Mouse (Mus musculus) adrenal gland (tissue): ENCODE results near the gene Msto1.
"Not testable (repeated sequence)": the region's sequence is repeated elsewhere in the genome, so short reads cannot be mapped to it uniquely, and the experiment has no call there.

Experiments
- intact Hi-C: fragments of 180-260 bp; cut with DNase I; formaldehyde crosslinking; loops from one replicate; pipeline ENCODE4 v1.15.1; 2025
- long read RNA-seq, 2 experiments: library from polyadenylated mRNA; unstranded; transcript quantifications; one replicate each; pipeline ENCODE4 v2.0.0; 2020; ENCODE audit warnings: borderline replicate concordance in 1 of 2; ENCODE audit not compliant: insufficient replicate concordance in 1 of 2

The Msto1 gene
- long read RNA-seq, experiment 1, transcript Msto1-202 (14 exons, 1,875 nt) = major isoform, 13 of 16 reads
- long read RNA-seq, experiment 1, partial matches to known transcripts = 1 of 16 reads
- long read RNA-seq, experiment 1, other reads (novel, unspliced or antisense) = 2 of 16 reads
- long read RNA-seq, experiment 2, transcript Msto1-202 (14 exons, 1,875 nt) = major isoform, 5 of 7 reads
- long read RNA-seq, experiment 2, partial matches to known transcripts = 0 of 7 reads
- long read RNA-seq, experiment 2, other reads (novel, unspliced or antisense) = 2 of 7 reads

DNA sequence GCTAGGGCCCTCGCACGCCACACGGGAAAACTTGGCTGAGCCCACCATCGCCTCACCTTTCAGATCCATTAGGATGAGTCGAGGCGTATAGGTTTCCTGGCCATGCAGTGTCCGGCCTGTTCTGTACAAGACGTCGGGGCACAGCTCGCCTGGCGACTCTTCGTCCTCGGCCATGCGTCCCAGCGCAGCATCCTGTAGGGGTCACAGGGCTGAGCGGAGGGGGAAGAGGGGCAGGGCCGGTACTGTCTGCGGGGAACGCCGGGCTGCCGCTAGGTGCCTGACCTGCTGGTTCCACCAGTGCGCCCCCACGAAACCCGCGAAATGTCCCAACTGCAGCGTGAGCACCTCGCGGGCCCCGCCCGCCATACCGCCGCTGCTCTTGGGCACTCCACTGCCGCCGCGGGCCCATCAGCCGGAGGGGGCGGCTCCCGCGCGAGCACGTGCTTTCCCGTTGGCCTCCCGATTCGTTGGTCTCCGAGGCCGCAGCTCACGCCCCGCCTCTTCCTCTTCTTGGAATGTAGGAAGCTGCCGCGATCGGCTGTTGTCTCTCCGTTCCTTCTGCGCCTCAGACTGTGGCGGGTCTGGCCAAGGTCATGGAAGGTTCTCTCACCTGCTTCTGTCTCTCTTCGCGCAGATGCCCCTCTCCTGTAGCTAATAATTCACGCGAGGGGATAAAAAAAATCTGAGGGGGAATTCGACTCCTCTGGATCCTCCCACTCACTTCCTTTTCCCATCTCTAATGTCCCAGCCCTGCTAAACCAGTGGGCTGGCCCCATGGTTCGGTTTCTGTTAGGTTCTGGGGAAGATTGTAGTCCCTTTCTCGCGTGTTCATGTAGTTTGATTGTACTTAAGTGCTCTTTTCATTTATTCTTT lies at the start of gene Msto1:
TSS of gene Msto1 (minus strand) at position 489 of the 873 bp plus-strand sequence.
- intact Hi-C loops = no loop called here

DNA sequence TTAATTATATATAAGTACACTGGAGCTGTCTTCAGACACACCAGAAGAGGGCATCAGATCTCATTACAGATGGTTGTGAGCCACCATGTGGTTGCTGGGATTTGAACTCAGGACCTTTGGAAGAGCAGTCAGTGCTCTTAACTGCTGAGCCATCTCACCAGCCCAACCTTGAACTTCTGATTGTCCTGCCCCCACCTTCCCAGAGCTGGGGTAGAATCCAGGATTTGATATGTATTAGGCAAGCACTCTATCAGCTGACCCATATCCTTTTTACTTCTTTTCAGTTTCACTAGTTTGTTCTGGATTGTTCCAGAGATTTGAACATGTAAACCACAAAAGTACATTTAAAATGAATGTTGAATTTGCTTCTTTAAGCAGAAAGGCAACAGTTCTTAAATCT lies 49.4 kb upstream of the Msto1 start:
- intact Hi-C loops = not testable (repeated sequence)

DNA sequence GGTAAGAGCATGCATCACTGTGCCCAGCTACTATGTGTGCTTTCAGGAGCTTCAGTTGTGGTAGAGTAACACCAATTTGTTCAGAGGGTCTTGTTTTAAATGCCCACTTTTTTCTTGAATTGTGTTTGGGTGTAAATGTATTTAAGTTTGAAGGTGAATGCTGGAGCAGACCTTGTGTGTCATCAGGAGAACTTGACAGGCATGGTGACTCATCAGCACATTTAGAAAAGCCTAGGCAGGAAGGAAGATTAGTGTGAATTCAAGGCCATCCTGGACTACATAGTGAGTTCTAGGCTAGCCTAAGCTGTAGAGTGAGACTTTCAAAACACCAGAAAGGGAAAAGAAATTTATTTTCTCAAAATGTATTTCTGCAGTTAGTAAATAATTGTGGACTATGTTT lies 39.9 kb upstream of the Msto1 start:
- intact Hi-C loops = no loop called here

DNA sequence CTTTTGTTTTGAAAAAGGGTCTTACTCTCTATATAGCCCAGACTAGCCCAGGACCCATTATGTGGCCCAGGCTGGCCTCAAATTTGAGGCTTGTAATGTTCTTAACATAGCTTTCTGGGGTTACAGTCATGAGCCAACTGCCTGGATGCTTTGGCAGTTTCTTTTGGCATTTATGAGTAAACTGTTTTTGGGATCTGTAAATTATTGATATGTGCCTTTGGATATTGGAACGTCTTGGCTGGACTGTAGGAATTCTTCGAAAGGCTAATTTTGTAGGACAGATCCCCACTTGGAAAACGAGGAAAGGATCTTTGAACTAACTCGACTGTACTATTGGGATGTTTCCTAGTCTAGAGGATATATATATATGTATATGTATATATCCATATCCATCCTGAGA lies 39.4 kb upstream of the Msto1 start:
- intact Hi-C loops = no loop called here

DNA sequence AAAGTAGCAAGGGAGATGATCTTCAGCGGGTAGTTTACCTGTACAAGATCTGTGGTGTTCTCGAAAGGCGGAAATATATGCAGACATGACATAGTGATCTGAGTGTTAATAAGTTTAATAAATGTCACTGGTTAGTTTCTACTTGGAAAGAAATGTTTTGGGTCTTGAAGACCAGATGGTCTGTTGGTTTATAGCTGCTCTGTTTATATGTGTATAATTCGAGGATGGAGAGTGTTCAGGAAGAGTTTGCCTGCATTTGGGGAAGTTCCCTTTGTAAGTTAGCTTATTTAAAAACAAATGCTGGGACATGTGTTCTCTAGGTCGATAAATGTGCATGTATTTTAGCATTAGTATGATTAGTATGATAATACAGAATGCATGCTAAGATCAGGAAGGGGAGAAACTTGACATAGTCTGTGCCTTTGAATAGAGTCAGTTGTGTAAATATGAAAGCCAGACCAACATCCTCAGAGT lies 37.6 kb upstream of the Msto1 start:
- intact Hi-C loops = no loop called here

DNA sequence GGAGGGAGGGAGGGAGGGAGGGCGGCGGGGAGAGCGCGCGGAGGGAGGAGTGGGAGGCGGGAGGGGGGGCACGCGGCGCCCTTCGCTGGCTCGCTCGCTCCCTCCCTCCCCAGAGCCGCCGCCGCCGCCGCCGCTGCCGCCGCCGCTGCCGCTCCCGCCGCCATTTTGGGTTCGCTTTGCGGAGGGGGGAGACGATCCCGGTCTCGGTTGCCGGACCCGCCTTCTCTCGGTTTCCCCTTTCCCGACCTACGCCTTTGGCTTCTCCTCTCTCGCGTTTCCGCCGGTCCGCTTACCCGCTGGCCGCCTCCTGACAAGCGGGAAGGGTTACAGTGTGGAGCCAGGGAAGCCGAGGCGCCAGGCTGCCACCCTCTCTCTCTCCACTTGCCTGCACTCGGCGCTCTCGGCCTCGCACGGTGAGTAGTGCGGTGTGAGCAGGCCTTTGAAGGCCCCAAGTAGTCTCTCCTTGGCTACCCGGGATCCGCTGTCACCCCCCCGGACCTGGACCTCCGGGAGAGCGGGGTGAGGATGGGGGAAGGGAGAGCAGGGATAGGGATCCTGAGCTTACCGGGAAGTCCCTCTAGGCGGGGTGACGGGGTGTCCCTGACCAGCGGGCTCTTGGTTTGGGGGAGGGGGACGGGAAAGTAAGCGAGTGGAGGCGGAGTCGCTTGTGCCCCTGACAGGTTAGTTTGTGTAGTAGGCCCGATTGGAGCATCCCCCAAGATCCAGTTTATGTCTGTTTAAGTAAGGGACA lies 37.0 kb upstream of the Msto1 start, which contains the start of the genes Ash1l and Dap3:
TSS of gene Ash1l (plus strand) at position 47 of the 751 bp plus-strand sequence.
TSS of gene Dap3 (minus strand) at position 606 of the 751 bp plus-strand sequence.
- intact Hi-C loops = no loop called here

DNA sequence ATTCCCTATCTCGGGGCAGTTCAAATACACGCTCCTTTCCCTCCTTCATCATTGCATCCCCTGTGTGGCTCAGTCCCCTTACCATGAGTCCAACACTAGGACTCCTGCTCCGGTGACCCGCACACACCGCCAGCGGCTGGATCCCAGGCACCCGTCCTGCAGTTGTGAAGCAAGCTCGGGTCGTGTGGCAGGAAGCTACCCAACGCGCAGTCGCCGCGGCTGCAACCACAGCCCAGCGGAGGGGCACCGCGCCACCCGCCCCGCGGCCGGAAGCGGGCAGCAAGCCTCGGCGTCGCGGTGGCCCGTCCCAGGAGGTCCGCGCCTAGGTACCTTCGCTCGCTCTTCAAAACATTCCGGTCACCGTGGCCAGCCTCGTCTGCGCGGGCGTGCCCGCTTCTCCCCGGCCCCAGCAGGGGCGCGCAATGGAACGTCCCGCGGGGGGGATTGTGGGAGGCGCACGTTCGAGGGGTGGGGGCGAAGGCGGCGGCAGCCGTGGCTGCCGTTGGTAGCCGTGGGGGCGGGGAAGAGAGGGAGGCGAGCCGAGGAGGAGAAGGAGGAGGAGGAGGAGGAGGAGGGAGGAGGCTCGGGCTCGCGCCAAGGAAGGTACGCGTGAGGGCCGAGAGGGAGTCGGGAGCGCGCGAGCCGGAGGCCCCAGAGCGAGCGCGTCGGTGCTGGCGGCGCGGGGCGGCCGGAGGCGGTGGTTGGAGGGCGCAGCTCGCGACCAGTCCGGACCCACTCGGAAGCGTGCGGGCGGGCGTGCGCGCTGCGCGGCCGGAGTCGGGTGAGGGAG lies 36.2 kb upstream of the Msto1 start:
- intact Hi-C loops = loop anchor here (5.0 kb wide), 1 partner anchor 32 kb away; no protein-coding TSS in a partner anchor

DNA sequence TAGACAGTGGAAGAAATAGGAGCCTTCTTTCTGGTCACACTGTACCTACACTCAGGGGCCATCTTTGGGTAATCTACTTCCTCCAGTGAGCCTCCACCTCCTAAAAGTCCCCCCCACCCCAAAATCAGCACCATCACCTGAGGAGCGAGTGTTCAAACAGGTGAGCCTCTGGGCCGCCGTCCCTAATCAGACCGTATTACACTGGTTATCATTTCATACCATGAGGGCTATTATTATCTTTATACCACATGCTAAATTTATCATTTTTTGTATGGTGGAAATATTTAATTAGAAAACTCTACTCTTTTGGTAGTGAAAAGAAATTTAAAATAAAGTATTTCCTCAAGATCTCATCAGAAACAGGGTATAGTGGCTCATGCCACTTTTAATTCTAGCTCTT lies 30.3 kb upstream of the Msto1 start:
- intact Hi-C loops = loop anchor here (5.0 kb wide), 1 partner anchor 48 kb away; no protein-coding TSS in a partner anchor

DNA sequence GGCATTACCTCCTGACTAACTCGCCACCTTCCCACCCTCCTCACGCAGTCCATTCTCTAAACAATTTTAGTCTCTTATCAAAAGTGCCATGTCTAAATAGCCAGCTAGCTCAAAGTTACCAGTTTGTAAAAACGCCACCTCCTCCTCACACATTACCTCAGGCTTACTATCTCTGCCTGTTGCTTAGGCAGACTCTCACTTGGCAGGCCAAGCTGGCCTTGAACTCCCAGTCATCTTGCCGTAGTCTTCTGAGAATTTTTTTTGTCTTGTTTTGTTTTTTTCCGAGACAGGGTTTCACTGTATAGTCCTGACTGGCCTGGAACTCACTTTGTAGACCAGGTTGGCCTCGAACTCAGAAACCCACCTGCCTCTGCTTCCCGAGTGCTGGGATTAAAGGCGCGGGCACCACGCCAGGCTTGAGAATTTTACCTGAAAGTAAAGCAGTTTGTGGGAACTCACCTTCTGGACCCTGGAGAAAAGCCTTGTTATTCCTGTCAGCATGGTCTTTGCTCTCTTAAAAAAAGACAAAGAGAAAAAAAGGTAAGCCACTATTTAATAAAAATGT lies 28.6 kb upstream of the Msto1 start:
- intact Hi-C loops = loop anchor here (5.0 kb wide), 1 partner anchor 50 kb away; no protein-coding TSS in a partner anchor

DNA sequence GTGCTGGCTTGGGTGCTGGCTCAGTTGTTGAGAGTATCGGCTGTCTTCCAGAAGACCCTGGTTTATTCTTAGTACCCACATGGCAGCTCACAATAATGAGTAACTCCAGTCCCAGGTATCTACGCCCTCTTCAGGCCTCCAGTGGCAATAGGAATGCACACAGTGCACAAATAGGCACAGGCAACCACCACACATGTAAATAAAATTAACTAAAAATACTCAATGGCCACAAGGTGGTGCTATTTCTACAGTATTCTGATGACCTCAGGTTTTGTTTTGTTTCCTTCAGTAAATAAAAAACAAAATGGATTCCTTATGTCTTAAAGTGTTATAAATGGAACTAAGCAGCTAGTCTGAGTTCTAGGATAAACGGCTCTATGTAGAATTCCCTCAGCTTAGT lies 25.9 kb upstream of the Msto1 start:
- intact Hi-C loops = loop anchor here (5.0 kb wide), 2 partner anchors 53 to 93 kb away; no protein-coding TSS in a partner anchor

DNA sequence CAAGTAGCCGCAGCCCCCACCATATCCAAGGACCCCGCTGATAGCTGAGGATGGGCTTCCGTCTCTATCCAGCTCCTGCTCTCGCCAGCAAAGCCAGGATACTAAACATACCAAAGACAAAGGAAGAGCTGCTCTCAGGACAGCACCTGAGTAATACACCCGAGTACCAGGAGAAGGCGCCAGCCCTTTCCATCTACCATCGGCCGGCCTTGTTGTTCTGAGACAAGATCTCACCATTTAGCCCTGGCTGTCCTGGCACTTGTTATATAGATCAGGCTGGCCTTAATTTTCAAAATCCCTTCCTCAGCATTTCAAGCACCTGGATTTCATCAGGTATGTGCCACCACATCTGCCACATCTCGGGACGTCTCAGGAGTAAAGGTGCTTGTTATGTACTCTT lies 25.3 kb upstream of the Msto1 start:
- intact Hi-C loops = loop anchor here (5.0 kb wide), 1 partner anchor 93 kb away; no protein-coding TSS in a partner anchor

DNA sequence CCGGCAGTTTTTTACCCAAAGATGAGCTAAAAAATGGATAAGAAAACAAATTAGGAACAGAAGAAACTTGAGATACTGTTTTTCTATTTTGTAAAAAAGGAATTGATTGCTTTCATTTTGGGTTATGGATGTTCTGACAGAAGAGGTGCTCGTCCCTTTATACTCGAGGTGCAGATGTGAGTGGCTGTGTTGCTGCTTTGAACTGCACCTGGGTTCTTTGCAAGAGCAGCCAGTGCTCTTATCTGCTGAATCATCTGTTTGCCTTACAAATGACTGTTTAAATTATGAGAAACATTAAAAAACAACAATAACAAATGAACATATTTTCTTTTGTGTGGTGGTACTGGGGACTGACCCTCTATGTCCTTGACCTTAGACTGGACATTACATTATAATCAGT lies 15.7 kb upstream of the Msto1 start:
- intact Hi-C loops = no loop called here

DNA sequence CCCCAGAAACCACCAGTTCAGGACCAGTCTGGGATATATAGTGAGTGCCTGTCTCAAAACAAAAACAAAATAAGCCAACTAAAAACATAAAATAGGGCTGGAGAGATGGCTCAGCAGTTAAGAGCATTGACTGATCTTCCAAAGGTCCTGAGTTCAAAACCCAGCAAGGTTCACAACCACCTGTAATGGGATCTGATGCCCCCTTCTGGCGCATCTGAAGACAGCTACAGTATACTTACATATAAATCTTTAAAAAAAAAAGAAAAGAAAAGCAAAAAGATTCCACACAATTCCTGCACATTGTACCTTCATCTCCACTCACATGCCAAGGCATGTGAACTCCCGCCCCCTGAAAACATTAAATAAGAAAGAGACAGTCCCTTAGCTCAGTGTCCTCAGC lies 11.9 kb upstream of the Msto1 start:
- intact Hi-C loops = no loop called here

DNA sequence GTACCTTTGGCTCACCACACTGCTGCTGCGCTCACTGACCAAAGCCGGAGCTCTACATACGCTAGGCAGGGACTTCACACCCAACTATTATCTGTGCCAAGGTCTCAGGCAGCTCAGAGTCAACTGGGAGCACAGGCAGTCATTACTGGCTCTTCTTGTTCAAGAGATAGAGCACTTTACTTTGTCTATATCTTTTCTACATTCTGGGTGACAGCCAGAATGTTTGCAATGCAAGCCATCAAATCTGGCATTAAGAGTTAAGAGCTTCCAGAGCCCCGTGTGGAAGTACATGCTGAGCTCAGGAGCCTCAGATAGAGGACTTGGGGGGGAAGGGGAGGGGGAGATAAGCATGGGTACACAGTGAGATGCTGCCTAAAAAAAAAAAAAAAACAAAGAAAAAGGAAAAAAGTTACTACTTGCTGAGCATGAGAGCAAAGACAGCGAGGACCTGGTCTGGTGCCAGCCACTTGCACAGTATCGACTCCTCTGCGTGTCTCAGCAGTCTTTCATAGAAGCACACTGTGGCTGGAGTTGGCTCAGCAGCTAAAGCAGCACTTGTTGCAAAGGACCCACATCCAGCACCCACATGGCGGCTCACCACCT lies 10.3 kb upstream of the Msto1 start:
- intact Hi-C loops = no loop called here

DNA sequence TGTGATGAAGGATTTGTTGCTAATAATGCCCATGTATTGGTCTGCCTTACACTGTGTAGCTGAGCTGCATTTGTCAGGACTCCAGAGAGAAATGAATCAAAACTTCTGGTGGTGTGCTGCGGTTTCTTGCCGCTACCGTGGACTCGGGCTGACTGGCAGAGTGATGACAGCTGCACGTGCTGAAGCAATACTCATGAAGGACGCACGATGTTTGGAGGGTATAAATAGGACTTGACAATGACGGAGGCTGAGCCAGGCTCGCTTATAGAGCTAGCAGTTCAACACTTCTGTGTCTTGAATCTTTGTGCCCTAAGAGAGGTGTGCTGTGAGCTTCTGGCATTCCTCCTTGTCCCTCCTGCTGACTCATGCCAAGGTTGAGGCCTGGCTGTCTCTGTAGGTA lies 7.6 kb upstream of the Msto1 start:
- intact Hi-C loops = no loop called here

DNA sequence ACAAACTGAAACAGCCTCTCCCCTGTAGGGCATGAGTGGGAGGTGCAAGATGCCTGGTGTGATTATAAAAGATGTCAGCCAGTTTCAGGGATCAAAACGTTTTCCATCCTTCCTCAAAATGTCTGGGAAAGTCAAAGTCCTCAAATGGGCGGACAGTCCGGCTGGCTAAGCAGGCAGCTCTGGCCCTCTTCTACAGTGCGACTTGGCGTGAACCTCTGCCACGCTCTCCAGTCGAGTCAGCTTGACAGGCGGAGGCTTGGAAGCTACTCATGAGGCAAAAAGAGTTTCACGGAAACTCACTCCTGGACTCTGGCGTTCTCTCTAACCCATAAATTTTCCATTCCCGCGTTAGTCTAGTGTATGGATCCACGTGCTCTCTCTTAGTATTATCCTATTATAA lies 5.2 kb upstream of the Msto1 start:
- intact Hi-C loops = no loop called here

DNA sequence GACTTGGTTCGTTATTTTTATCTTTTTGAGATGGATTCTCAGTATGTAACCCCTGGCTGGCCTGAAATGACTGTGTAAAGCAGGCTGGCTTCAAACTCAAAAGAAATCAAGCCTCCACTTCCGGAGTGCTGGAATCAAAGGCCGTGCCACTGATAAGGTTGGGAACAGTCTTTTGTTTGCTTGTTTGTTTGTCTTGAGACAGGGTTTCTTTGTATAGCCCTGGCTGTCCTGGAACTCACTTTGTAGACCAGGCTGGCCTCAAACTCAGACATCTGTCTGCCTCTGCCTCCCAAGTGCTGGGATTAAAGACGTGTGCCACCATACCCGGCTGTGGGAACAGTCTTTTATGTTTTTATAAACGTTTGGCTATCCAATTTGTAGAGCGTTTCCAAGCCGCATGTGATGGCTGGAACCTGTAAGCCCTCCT lies 598 bp upstream of the Msto1 start:
- intact Hi-C loops = no loop called here

DNA sequence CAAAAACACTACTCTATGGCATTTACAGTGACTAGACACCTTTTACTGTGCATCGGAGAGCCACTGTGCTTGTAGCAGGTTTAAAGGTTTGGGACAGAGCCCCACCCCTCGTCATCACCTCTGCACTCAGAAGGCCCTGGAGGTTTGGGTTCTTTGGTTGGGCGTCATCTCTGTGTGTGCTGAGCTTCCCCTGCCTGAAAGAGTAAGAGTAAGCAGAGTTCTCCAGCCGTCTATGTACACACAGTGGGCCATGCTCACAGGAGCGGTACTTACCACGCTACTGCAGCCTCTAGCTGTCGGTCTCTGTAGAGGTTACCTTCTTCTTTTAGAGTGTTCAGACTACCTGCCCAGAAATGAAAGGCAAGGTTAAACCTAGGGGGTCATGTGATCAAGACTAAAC lies 1.2 kb downstream of the Msto1 start:
- intact Hi-C loops = no loop called here

DNA sequence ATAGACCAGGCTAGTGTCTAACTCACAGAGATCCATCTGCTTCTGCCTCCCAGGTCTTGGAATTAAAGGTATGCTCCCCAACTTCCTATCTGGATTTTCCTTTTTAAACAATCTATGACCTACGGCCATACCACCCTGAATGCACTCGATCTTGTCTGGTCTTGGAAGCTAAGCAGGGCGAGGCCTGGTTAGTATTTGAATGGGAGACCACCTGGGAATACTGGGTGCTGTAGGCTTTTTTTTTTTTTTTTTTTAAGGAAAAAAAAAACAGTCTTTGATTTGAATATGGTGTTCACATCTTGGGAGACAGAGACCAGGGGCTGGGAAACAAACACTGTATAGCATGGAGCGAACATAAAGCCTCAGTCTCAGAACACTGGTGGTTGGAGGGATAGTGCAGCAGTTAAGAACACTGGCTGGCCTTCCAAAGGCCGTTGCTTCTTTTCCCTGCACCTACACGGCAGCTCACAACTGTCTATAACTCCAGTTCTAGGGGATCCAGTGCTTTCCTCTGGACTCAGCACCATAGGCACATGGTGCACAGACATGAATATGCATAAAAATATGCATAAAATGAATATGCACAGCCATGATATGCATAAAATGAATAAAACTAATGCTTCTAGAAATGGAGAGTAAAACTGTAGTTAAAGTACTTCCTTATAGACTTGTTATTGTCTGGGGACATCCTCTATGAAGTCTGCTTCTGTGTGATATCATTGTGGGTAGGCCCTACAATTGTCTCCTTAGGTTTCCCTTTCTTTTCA lies 7.2 kb downstream of the Msto1 start:
- intact Hi-C loops = no loop called here
